Mouse (Mus musculus): Measurements from ENCODE around the gene Prl3b1. TPM values are rescaled to one million over a fixed set of nuclear protein-coding genes. Genes with fewer than 3 reads are reported as not detected.

Prl3b1 gene
- not detected in 2 replicates for total RNA-seq (2014; rRNA removed; ENCODE audit: low replicate concordance)
- polyA plus RNA-seq (2015; fragmentation: Nextera tagmentation; extraction: Ambion mirVana): not detected in 2 replicates

DNA sequence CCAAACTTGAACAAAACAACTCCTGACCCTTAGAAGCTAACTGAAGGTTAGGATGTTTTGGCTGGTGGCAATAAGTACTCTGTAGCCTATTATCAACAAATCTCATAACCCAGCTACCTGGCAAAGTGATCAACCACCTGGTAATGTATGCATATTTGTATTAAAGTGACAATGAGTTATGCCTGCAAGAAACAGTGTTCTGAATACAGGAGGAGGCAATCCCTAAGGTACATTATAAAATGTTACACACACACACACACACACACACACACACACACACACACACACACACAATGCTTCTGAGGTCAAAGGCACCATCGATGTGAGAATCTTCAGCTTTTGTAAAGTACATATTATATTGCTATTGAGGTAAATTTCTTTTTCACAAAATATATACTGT is at the start of gene Prl3b1:
Prl3b1 (plus strand) TSS at position 301 of the 400 bp plus-strand sequence.
- Histone ChIP-seq H3K9me3 (replicated peaks; ENCODE audit: control insufficient read depth, low read length) (no peaks in the 10 kb centered on the region), H3K36me3 (replicated peaks; ENCODE audit: control insufficient read depth, insufficient read depth, low read length) (no peaks in the 10 kb centered on the region), H3K27me3 (ENCODE audit: control insufficient read depth, insufficient read depth, low read length) (no peaks in the 10 kb centered on the region), H3K9ac (replicated peaks; ENCODE audit: low read depth, low read length) (no peak within 1 kb of the TSS), H3K4me2 (ENCODE audit: low read depth, low read length) (no peak within 1 kb of the TSS), H3K4me1 (ENCODE audit: control insufficient read depth, insufficient read depth) (no peaks in the 10 kb centered on the region), H3K4me3 (ENCODE audit: low read depth, low read length) (no peak within 1 kb of the TSS), H3K27ac (ENCODE audit: low read depth) (no peak within 1 kb of the TSS)
- DNase-seq (ENCODE audit: low spot score) (no peak), ATAC-seq (ENCODE audit: insufficient read depth, low read depth) (no peak)
- TF ChIP-seq CTCF (IDR thresholded peaks at IDR 0.05; ENCODE audit: low read depth) (no peak), EP300 (IDR thresholded peaks at IDR 0.05; ENCODE audit: low read depth) (no peak)
- 88% methylated on average over 1 of the region's 1 CpGs for WGBS

DNA sequence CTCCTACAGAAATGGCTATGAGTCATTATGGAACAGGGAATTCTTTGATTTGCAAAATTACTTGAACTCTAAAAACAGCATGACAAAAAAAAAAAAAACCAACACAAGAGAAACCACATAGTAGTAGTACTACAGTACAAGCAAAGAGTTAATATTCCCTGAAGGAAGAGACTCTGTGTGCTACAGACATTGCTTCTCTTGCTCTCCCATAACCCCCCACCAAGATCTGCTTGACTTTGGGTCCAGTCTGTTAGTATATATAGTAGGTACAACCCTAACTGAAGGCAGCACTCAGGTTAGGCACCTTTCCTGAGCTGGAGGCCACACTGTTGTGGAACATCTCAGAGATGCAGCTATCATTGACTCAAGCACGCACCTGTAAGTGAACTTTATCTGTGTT is 45.3 kb upstream of the Prl3b1 start, which contains the start of gene Prl3c1:
Prl3c1 (plus strand) TSS at position 301 of the 400 bp plus-strand sequence.
- Histone ChIP-seq H3K4me1 (ENCODE audit: control insufficient read depth, insufficient read depth) (no peaks in the 10 kb centered on the region), H3K27ac (ENCODE audit: low read depth) (no peak within 1 kb of the TSS), H3K4me2 (ENCODE audit: low read depth, low read length) (no peak within 1 kb of the TSS), H3K9me3 (replicated peaks; ENCODE audit: control insufficient read depth, low read length) (no peaks in the 10 kb centered on the region), H3K4me3 (ENCODE audit: low read depth, low read length) (no peak within 1 kb of the TSS), H3K27me3 (ENCODE audit: control insufficient read depth, insufficient read depth, low read length) (no peaks in the 10 kb centered on the region), H3K36me3 (replicated peaks; ENCODE audit: control insufficient read depth, insufficient read depth, low read length) (no peaks in the 10 kb centered on the region), H3K9ac (replicated peaks; ENCODE audit: low read depth, low read length) (no peak within 1 kb of the TSS)
- TF ChIP-seq EP300 (IDR thresholded peaks at IDR 0.05; ENCODE audit: low read depth): no peak
- no peak for TF ChIP-seq CTCF (IDR thresholded peaks at IDR 0.05; ENCODE audit: low read depth)
- ATAC-seq (ENCODE audit: insufficient read depth, low read depth) (no peak), DNase-seq (ENCODE audit: low spot score) (no peak)
- 73% methylated on average over 1 of the region's 1 CpGs for WGBS

DNA sequence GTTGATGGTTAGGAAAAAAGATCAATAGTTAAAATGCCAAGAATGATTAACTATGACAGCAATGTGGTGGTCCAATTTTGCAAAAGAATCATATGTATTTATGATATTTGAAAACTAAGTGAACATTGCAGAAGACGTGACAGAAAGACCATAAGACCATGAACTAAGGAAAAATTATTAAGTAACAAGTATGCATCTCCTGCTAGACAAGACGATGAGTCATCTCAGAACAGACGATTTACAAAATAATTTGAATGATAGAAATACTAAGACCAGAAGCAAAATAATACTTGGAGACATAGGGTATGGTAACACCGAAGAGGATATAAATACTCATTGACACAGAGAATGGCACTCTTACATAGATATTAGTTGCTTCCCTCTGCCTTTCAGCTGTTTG is 17.5 kb downstream of the Prl3b1 start, which contains the start of gene Prl3a1:
Prl3a1 (plus strand) TSS at position 301 of the 400 bp plus-strand sequence.
- ATAC-seq (ENCODE audit: insufficient read depth, low read depth) (no peak), DNase-seq (ENCODE audit: low spot score) (no peak)
- WGBS: 69% methylated on average over 4 of the region's 4 CpGs
- Histone ChIP-seq H3K9me3 (replicated peaks; ENCODE audit: control insufficient read depth, low read length) (no peaks in the 10 kb centered on the region), H3K4me1 (ENCODE audit: control insufficient read depth, insufficient read depth) (no peaks in the 10 kb centered on the region), H3K9ac (replicated peaks; ENCODE audit: low read depth, low read length) (no peak within 1 kb of the TSS), H3K4me2 (ENCODE audit: low read depth, low read length) (no peak within 1 kb of the TSS), H3K36me3 (replicated peaks; ENCODE audit: control insufficient read depth, insufficient read depth, low read length) (no peaks in the 10 kb centered on the region), H3K4me3 (ENCODE audit: low read depth, low read length) (no peak within 1 kb of the TSS), H3K27ac (ENCODE audit: low read depth) (no peak within 1 kb of the TSS), H3K27me3 (ENCODE audit: control insufficient read depth, insufficient read depth, low read length) (no peaks in the 10 kb centered on the region)
- TF ChIP-seq CTCF (IDR thresholded peaks at IDR 0.05; ENCODE audit: low read depth): no peak
- no peak for TF ChIP-seq EP300 (IDR thresholded peaks at IDR 0.05; ENCODE audit: low read depth)

Other genes starting within 250 kb of the Prl3b1 start
- gene Prl, start 184.3 kb upstream of the Prl3b1 start, total RNA-seq (2014; rRNA removed; ENCODE audit: low replicate concordance): not detected in 2 replicates
- gene Prl, start 184.3 kb upstream of the Prl3b1 start, polyA plus RNA-seq (2015; fragmentation: Nextera tagmentation; extraction: Ambion mirVana): not detected in 2 replicates
- not detected in 2 replicates for gene Prl3d1, start 147.7 kb upstream of the Prl3b1 start, total RNA-seq (2014; rRNA removed; ENCODE audit: low replicate concordance)
- not detected in 2 replicates for gene Prl3d1, start 147.7 kb upstream of the Prl3b1 start, polyA plus RNA-seq (2015; fragmentation: Nextera tagmentation; extraction: Ambion mirVana)
- gene Prl3d2, start 120.1 kb upstream of the Prl3b1 start, total RNA-seq (2014; rRNA removed; ENCODE audit: low replicate concordance): not detected in 2 replicates
- gene Prl3d2, start 120.1 kb upstream of the Prl3b1 start, polyA plus RNA-seq (2015; fragmentation: Nextera tagmentation; extraction: Ambion mirVana): not detected in 2 replicates
- gene Prl3d3, start 85.1 kb upstream of the Prl3b1 start, total RNA-seq (2014; rRNA removed; ENCODE audit: low replicate concordance): not detected in 2 replicates
- gene Prl3d3, start 85.1 kb upstream of the Prl3b1 start, polyA plus RNA-seq (2015; fragmentation: Nextera tagmentation; extraction: Ambion mirVana): not detected in 2 replicates
- gene Prl3c1, start 45.2 kb upstream of the Prl3b1 start, total RNA-seq (2014; rRNA removed; ENCODE audit: low replicate concordance): not detected in 2 replicates
- not detected in 2 replicates for gene Prl3c1, start 45.2 kb upstream of the Prl3b1 start, polyA plus RNA-seq (2015; fragmentation: Nextera tagmentation; extraction: Ambion mirVana)
- gene Prl3a1, start 17.6 kb downstream of the Prl3b1 start, total RNA-seq (2014; rRNA removed; ENCODE audit: low replicate concordance): not detected in 2 replicates
- not detected in 2 replicates for gene Prl3a1, start 17.6 kb downstream of the Prl3b1 start, polyA plus RNA-seq (2015; fragmentation: Nextera tagmentation; extraction: Ambion mirVana)
- not detected in 2 replicates for gene Prl6a1, start 70.8 kb downstream of the Prl3b1 start, total RNA-seq (2014; rRNA removed; ENCODE audit: low replicate concordance)
- not detected in 2 replicates for gene Prl6a1, start 70.8 kb downstream of the Prl3b1 start, polyA plus RNA-seq (2015; fragmentation: Nextera tagmentation; extraction: Ambion mirVana)
- not detected in 2 replicates for gene Prl8a2, start 103.8 kb downstream of the Prl3b1 start, total RNA-seq (2014; rRNA removed; ENCODE audit: low replicate concordance)
- not detected in 2 replicates for gene Prl8a2, start 103.8 kb downstream of the Prl3b1 start, polyA plus RNA-seq (2015; fragmentation: Nextera tagmentation; extraction: Ambion mirVana)
- not detected in 2 replicates for gene Prl2b1, start 149.0 kb downstream of the Prl3b1 start, total RNA-seq (2014; rRNA removed; ENCODE audit: low replicate concordance)
- not detected in 2 replicates for gene Prl2b1, start 149.0 kb downstream of the Prl3b1 start, polyA plus RNA-seq (2015; fragmentation: Nextera tagmentation; extraction: Ambion mirVana)
- not detected in 2 replicates for gene Prl8a6, start 196.8 kb downstream of the Prl3b1 start, total RNA-seq (2014; rRNA removed; ENCODE audit: low replicate concordance)
- gene Prl8a6, start 196.8 kb downstream of the Prl3b1 start, polyA plus RNA-seq (2015; fragmentation: Nextera tagmentation; extraction: Ambion mirVana): not detected in 2 replicates